Mouse (Mus musculus) T-helper 2 cell (primary cell): Measurements from ENCODE around the gene Gm9040.
"Not testable (repeated sequence)": the region's sequence is repeated elsewhere in the genome, so short reads cannot be mapped to it uniquely, and the experiment has no call there.

Experiments
- in situ Hi-C: fragments of 300-600 bp; cut with MboI, MseI; formaldehyde crosslinking; loops from one replicate; pipeline ENCODE4 v1.15.1; 2025; ENCODE audit warnings: high pct_unique_total_duplicates

Gm9040 gene

GRCm38 (mm10) chr10:118326869-118327268 lies at the start of gene Gm9040:
Gm9040 (minus strand) TSS chr10:118326969.
- in situ Hi-C loops, result not testable (repeated sequence)

- in situ Hi-C loops, result loop anchor here (5.0 kb wide), 1 partner anchor 118 kb away; no protein-coding TSS in a partner anchor
These were observed 43.7 kb upstream of the Gm9040 start for GRCm38 (mm10) chr10:118370443-118370842.

GRCm38 (mm10) chr10:118369518-118369917 lies 42.7 kb upstream of the Gm9040 start:
- in situ Hi-C loops, result loop anchor here (5.0 kb wide), 1 partner anchor 207 kb away; no protein-coding TSS in a partner anchor

- in situ Hi-C loops, result loop anchor here (5.0 kb wide), 1 partner anchor 37 kb away; no protein-coding TSS in a partner anchor
These were observed 27.2 kb upstream of the Gm9040 start, which contains the start of gene Gm9049 for GRCm38 (mm10) chr10:118354005-118354404. Gm9049 (minus strand) TSS chr10:118354105.

GRCm38 (mm10) chr10:118348579-118348978 lies 21.8 kb upstream of the Gm9040 start, which contains the start of gene Gm9048:
Gm9048 (minus strand) TSS chr10:118348679.
- in situ Hi-C loops, result not testable (repeated sequence)

- in situ Hi-C loops, result not testable (repeated sequence)
These were observed 16.4 kb upstream of the Gm9040 start, which contains the start of gene Gm9046 for GRCm38 (mm10) chr10:118343155-118343554. Gm9046 (minus strand) TSS chr10:118343255.

GRCm38 (mm10) chr10:118337731-118338130 lies 11.0 kb upstream of the Gm9040 start, which contains the start of gene Gm9045:
Gm9045 (minus strand) TSS chr10:118337831.
- in situ Hi-C loops, result not testable (repeated sequence)

GRCm38 (mm10) chr10:118332308-118332707 lies 5.5 kb upstream of the Gm9040 start, which contains the start of gene Gm9044:
Gm9044 (minus strand) TSS chr10:118332408.
- in situ Hi-C loops, result not testable (repeated sequence)

- in situ Hi-C loops, result loop anchor here (5.0 kb wide), 1 partner anchor 33 kb away; the partner anchor contains the start of gene Gm9049
These were observed 7.7 kb downstream of the Gm9040 start for GRCm38 (mm10) chr10:118319024-118319423.

- in situ Hi-C loops, result not testable (repeated sequence)
These were observed 24.6 kb downstream of the Gm9040 start for GRCm38 (mm10) chr10:118302133-118302532.

GRCm38 (mm10) chr10:118294938-118295337 lies 31.8 kb downstream of the Gm9040 start, which contains the start of gene Iltifb:
Iltifb (minus strand) TSS chr10:118295038.
- in situ Hi-C loops, result loop anchor here (5.0 kb wide), 1 partner anchor 88 kb away; no protein-coding TSS in a partner anchor

- in situ Hi-C loops, result not testable (repeated sequence)
These were observed 43.8 kb downstream of the Gm9040 start for GRCm38 (mm10) chr10:118283016-118283415.

- in situ Hi-C loops, result not testable (repeated sequence)
These were observed 44.2 kb downstream of the Gm9040 start for GRCm38 (mm10) chr10:118282565-118282964.

GRCm38 (mm10) chr10:118278069-118278468 lies 48.7 kb downstream of the Gm9040 start:
- in situ Hi-C loops, result not testable (repeated sequence)
